Mouse (Mus musculus) hindbrain, embryonic 16.5 days (tissue): ENCODE data around the gene Galnt2. TPM values are rescaled to one million over a fixed set of nuclear protein-coding genes. Genes with fewer than 3 reads are reported as not detected.

Experiments
- ATAC-seq: fragments of 200-750 bp; cut with Nextera tagmentation; 2 replicates; pipeline ENCODE4 v1.8.0; 2017; ENCODE audit warnings: moderate TSS enrichment, moderate library complexity
- H3K27ac ChIP-seq: fragments of 300-500 bp; sonication (generic); 2 replicates; pipeline ENCODE4 v1.5.1; 2014; ENCODE audit warnings: low read depth, mild to moderate bottlenecking, control low read depth, low read length, moderate library complexity
- H3K27me3 ChIP-seq: fragments of 300-500 bp; sonication (generic); replicated peaks from 2 replicates; pipeline ENCODE4 v1.6.1; 2014; ENCODE audit warnings: low read length; ENCODE audit not compliant: control insufficient read depth, insufficient read depth
- H3K36me3 ChIP-seq: fragments of 300-500 bp; sonication (generic); 2 replicates; pipeline ENCODE4 v1.6.1; 2014; ENCODE audit warnings: mild to moderate bottlenecking, low read length, moderate library complexity, mixed read lengths; ENCODE audit not compliant: control insufficient read depth, insufficient read depth
- H3K4me1 ChIP-seq: fragments of 300-500 bp; sonication (generic); 2 replicates; pipeline ENCODE4 v1.6.1; 2014; ENCODE audit warnings: low read depth, low read length; ENCODE audit not compliant: control insufficient read depth, insufficient read depth
- H3K4me2 ChIP-seq: fragments of 300-500 bp; sonication (generic); 2 replicates; pipeline ENCODE4 v1.6.1; 2014; ENCODE audit warnings: mild to moderate bottlenecking, low read length, control low read depth, moderate library complexity
- H3K4me3 ChIP-seq: fragments of 300-500 bp; sonication (generic); 2 replicates; pipeline ENCODE4 v1.5.1; 2014; ENCODE audit warnings: mild to moderate bottlenecking, low read length, control low read depth, moderate library complexity
- H3K9ac ChIP-seq: fragments of 300-500 bp; sonication (generic); 2 replicates; pipeline ENCODE4 v1.6.1; 2014; ENCODE audit warnings: low read depth, mild to moderate bottlenecking, control low read depth, low read length, moderate library complexity
- H3K9me3 ChIP-seq: fragments of 300-500 bp; sonication (generic); 2 replicates; pipeline ENCODE4 v1.6.1; 2014; ENCODE audit warnings: mild to moderate bottlenecking, low read length, moderate library complexity; ENCODE audit not compliant: control insufficient read depth
- WGBS: fragments of 180-500 bp; shearing (Covaris S2); extraction: QIAGEN DNeasy Blood & Tissue Kit; methylation state at CpG from one replicate; pipeline ENCODE4 v1.1.7; 2014; 5-methylcytosine and 5-hydroxymethylcytosine counted together
- polyA plus RNA-seq: library from polyadenylated mRNA; unstranded; fragments of >200 nt; fragmentation: Nextera tagmentation; extraction: Ambion mirVana; gene quantifications from 2 replicates; pipeline ENCODE4 v1.2.1, GENCODE M21; 2015

Galnt2 gene
- polyA plus RNA-seq, 1 experiment from 2014 or later = 33.8 TPM

- Histone ChIP-seq H3K9ac (no peak overlapping the region), H3K9me3 (no peaks in the 10 kb centered on the region), H3K4me1 (no peaks in the 10 kb centered on the region), H3K27me3 (no peaks in the 10 kb centered on the region), H3K36me3 (no peaks in the 10 kb centered on the region; the same call in 1 of the 2 replicates), H3K4me3 (no peak overlapping the region), H3K4me2 (no peak overlapping the region), H3K27ac (no peak overlapping the region)
- WGBS = 85% methylated on average over 5 of the region's 5 CpGs
- no peak for ATAC-seq
These were observed 142.6 kb downstream of the Galnt2 start for GRCm38 (mm10) chr8:124373753-124374152.

GRCm38 (mm10) chr8:124375168-124375567, 144.0 kb downstream of the Galnt2 start:
- no peak for ATAC-seq
- Histone ChIP-seq H3K4me1 (no peaks in the 10 kb centered on the region), H3K4me2 (no peak overlapping the region), H3K4me3 (no peak overlapping the region), H3K36me3 (no peaks in the 10 kb centered on the region; the same call in 1 of the 2 replicates), H3K27me3 (no peaks in the 10 kb centered on the region), H3K27ac (no peak overlapping the region), H3K9ac (no peak overlapping the region), H3K9me3 (no peaks in the 10 kb centered on the region)
- WGBS = 71% methylated on average over 6 of the region's 6 CpGs

GRCm38 (mm10) chr8:124375727-124376126, 144.5 kb downstream of the Galnt2 start:
- H3K9ac ChIP-seq = no peak overlapping the region
- no peak for ATAC-seq
- H3K36me3 ChIP-seq = no peaks in the 10 kb centered on the region
- no peaks in the 10 kb centered on the region for H3K9me3 ChIP-seq
- H3K4me1 ChIP-seq = no peaks in the 10 kb centered on the region
- no peak overlapping the region for H3K4me2 ChIP-seq
- no peak overlapping the region for H3K27ac ChIP-seq
- WGBS = 86% methylated on average over 9 of the region's 9 CpGs
- no peaks in the 10 kb centered on the region for H3K27me3 ChIP-seq
- H3K4me3 ChIP-seq = no peak overlapping the region

- H3K4me1 ChIP-seq = no peaks in the 10 kb centered on the region
- ATAC-seq = no peak
- no peak overlapping the region for H3K4me2 ChIP-seq
- H3K27me3 ChIP-seq = no peaks in the 10 kb centered on the region
- no peak overlapping the region for H3K27ac ChIP-seq
- H3K4me3 ChIP-seq = no peak overlapping the region
- H3K9me3 ChIP-seq = no peaks in the 10 kb centered on the region
- WGBS = 95% methylated on average over 12 of the region's 12 CpGs
- no peak overlapping the region for H3K9ac ChIP-seq
- H3K36me3 ChIP-seq = no peaks in the 10 kb centered on the region
These were observed 145.2 kb downstream of the Galnt2 start for GRCm38 (mm10) chr8:124376406-124376805.

- WGBS = 71% methylated on average over 6 of the region's 6 CpGs
- no peaks in the 10 kb centered on the region for H3K36me3 ChIP-seq
- H3K4me3 ChIP-seq = no peak overlapping the region
These were observed 148.1 kb downstream of the Galnt2 start for GRCm38 (mm10) chr8:124379289-124379688.

GRCm38 (mm10) chr8:124382235-124382634, 151.0 kb downstream of the Galnt2 start:
- Histone ChIP-seq H3K4me2 (no peak overlapping the region), H3K27me3 (no peaks in the 10 kb centered on the region), H3K4me1 (no peaks in the 10 kb centered on the region), H3K36me3 (no peaks in the 10 kb centered on the region), H3K27ac (peak overlapping the region; percentile 61), H3K9ac (no peak overlapping the region), H3K9me3 (no peaks in the 10 kb centered on the region), H3K4me3 (no peak overlapping the region)
- peak; percentile 46; the same call in 1 of the 2 replicates for ATAC-seq
- WGBS = 35% methylated on average over 10 of the region's 10 CpGs

More at GRCm38 (mm10) chr8:124379289-124379688, 148.1 kb downstream of the Galnt2 start:
- no peaks in the 10 kb centered on the region for H3K4me1 ChIP-seq
- H3K9me3 ChIP-seq = no peaks in the 10 kb centered on the region
- H3K27me3 ChIP-seq = no peaks in the 10 kb centered on the region
- ATAC-seq = no peak
- no peak overlapping the region for H3K27ac ChIP-seq
- H3K4me2 ChIP-seq = no peak overlapping the region
- H3K9ac ChIP-seq = no peak overlapping the region

- H3K36me3 ChIP-seq = no peaks in the 10 kb centered on the region
- no peaks in the 10 kb centered on the region for H3K27me3 ChIP-seq
- no peak overlapping the region for H3K27ac ChIP-seq
- H3K4me2 ChIP-seq = no peak overlapping the region
- no peaks in the 10 kb centered on the region for H3K4me1 ChIP-seq
- no peak overlapping the region for H3K9ac ChIP-seq
- no peaks in the 10 kb centered on the region for H3K9me3 ChIP-seq
- ATAC-seq = no peak
- H3K4me3 ChIP-seq = no peak overlapping the region
- 90% methylated on average over 19 of the region's 19 CpGs for WGBS
These were observed 153.1 kb downstream of the Galnt2 start for GRCm38 (mm10) chr8:124384336-124384735.

- Histone ChIP-seq H3K27me3 (no peaks in the 10 kb centered on the region), H3K4me2 (no peak overlapping the region), H3K4me3 (no peak overlapping the region), H3K36me3 (no peaks in the 10 kb centered on the region), H3K27ac (no peak overlapping the region), H3K9ac (no peak overlapping the region), H3K4me1 (no peaks in the 10 kb centered on the region), H3K9me3 (no peaks in the 10 kb centered on the region)
- peak; percentile 63 for ATAC-seq
- WGBS = 69% methylated on average over 23 of the region's 23 CpGs
These were observed 155.2 kb downstream of the Galnt2 start for GRCm38 (mm10) chr8:124386225-124386899.

- 86% methylated on average over 11 of the region's 11 CpGs for WGBS
These were observed 158.3 kb downstream of the Galnt2 start for GRCm38 (mm10) chr8:124389495-124389894.

More at GRCm38 (mm10) chr8:124389495-124389894, 158.3 kb downstream of the Galnt2 start:
- Histone ChIP-seq H3K9ac (no peak overlapping the region), H3K4me3 (no peak overlapping the region), H3K4me2 (no peak overlapping the region), H3K9me3 (no peaks in the 10 kb centered on the region), H3K27me3 (no peaks in the 10 kb centered on the region), H3K4me1 (no peaks in the 10 kb centered on the region), H3K36me3 (no peaks in the 10 kb centered on the region), H3K27ac (no peak overlapping the region)
- ATAC-seq = no peak
